Mouse (Mus musculus): ENCODE measurements at regions not wholly inside any gene's neighbourhood (a gene's known extent, or its start where the extent isn't known, plus 50 kb on each side); places are given as distances from the start of the nearest gene placed in this dataset.

- DNase-seq (ENCODE audit: low spot score) = no peak
Measured at GRCm38 (mm10) chr5:51072146-51072545, 495.4 kb downstream of the Ppargc1a start.

GRCm38 (mm10) chr5:51069668-51070067 lies 497.9 kb downstream of the Ppargc1a start:
- Histone ChIP-seq H3K4me3 (ENCODE audit: low read depth, low read length) (no peak overlapping the region), H3K4me1 (replicated peaks; ENCODE audit: control insufficient read depth, insufficient read depth) (no peaks in the 10 kb centered on the region), H3K27me3 (ENCODE audit: control insufficient read depth, insufficient read depth, low read length) (no peaks in the 10 kb centered on the region), H3K9ac (ENCODE audit: low read length) (no peak overlapping the region), H3K27ac (replicated peaks) (no peak overlapping the region), H3K9me3 (ENCODE audit: control insufficient read depth, low read length) (no peaks in the 10 kb centered on the region), H3K36me3 (ENCODE audit: control insufficient read depth, insufficient read depth, low read length) (no peaks in the 10 kb centered on the region), H3K4me2 (replicated peaks; ENCODE audit: low read depth) (no peak overlapping the region)
- DNase-seq (ENCODE audit: low spot score) = no peak
- WGBS = 41% methylated on average over 1 of the region's 1 CpGs
- no peak for TF ChIP-seq CTCF (IDR thresholded peaks at IDR 0.05; ENCODE audit: low read depth)
- no peak for TF ChIP-seq EP300 (optimal IDR thresholded peaks at IDR 0.05)
- no peak for ATAC-seq (ENCODE audit: low FRiP score, low TSS enrichment)

More at GRCm38 (mm10) chr5:51072146-51072545, 495.4 kb downstream of the Ppargc1a start:
- Histone ChIP-seq H3K36me3 (ENCODE audit: control insufficient read depth, insufficient read depth, low read length) (no peaks in the 10 kb centered on the region), H3K9ac (ENCODE audit: low read length) (no peak overlapping the region), H3K4me3 (ENCODE audit: low read depth, low read length) (no peak overlapping the region), H3K27me3 (ENCODE audit: control insufficient read depth, insufficient read depth, low read length) (no peaks in the 10 kb centered on the region), H3K4me2 (replicated peaks; ENCODE audit: low read depth) (no peak overlapping the region), H3K27ac (replicated peaks) (no peak overlapping the region), H3K4me1 (replicated peaks; ENCODE audit: control insufficient read depth, insufficient read depth) (no peaks in the 10 kb centered on the region), H3K9me3 (ENCODE audit: control insufficient read depth, low read length) (no peaks in the 10 kb centered on the region)
- TF ChIP-seq EP300 (optimal IDR thresholded peaks at IDR 0.05) (no peak), CTCF (IDR thresholded peaks at IDR 0.05; ENCODE audit: low read depth) (no peak)
- no peak for ATAC-seq (ENCODE audit: low FRiP score, low TSS enrichment)
- WGBS = 72% methylated on average over 2 of the region's 2 CpGs

GRCm38 (mm10) chr5:51045872-51046271 lies 521.7 kb downstream of the Ppargc1a start:
- H3K36me3 ChIP-seq (ENCODE audit: control insufficient read depth, insufficient read depth, low read length) = no peaks in the 10 kb centered on the region

DNA sequence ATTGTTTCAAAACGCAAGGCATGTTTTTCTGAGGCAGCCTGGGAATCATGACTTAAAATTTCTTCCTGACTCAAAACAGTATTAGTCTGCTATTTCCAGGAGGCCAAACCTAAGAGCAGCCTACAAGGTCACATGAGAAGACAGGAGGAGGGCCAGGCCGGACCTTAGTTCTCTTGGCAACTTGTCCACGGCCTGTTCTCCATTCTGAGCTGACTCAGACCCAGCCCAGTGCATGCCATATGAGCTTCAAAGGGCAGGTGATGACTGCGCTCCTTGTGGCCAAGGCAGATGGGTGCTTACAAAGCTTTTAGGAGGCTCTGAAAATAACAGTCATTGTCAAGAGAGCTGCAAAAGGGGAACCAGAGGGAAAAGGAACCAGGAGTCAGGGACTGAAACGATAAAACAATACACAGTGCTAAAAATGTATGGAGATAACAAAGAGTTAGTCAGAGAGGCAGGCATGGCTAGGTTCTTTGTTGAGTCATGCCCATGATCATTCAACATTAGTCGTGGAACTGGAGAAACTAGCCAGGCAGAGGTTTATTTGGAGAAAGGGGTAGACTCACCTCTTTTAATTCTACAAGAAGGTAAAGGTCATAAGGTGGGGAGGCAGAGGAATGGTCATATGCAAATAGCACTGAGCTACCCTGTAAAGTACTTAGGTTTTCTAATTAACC lies 525.8 kb downstream of the Ppargc1a start:
- 64% methylated on average over 6 of the region's 6 CpGs for WGBS
- Histone ChIP-seq H3K36me3 (ENCODE audit: control insufficient read depth, insufficient read depth, low read length) (no peaks in the 10 kb centered on the region), H3K9me3 (ENCODE audit: control insufficient read depth, low read length) (no peaks in the 10 kb centered on the region), H3K4me3 (ENCODE audit: low read depth, low read length) (no peak overlapping the region), H3K27me3 (ENCODE audit: control insufficient read depth, insufficient read depth, low read length) (no peaks in the 10 kb centered on the region), H3K4me1 (replicated peaks; ENCODE audit: control insufficient read depth, insufficient read depth) (no peaks in the 10 kb centered on the region; the same call in 1 of the 2 replicates), H3K9ac (ENCODE audit: low read length) (no peak overlapping the region), H3K27ac (replicated peaks) (no peak overlapping the region), H3K4me2 (replicated peaks; ENCODE audit: low read depth) (no peak overlapping the region)
- DNase-seq (ENCODE audit: low spot score) (no peak), ATAC-seq (ENCODE audit: low FRiP score, low TSS enrichment) (0 out of 2 replicates have a peak, but pooled peaks have one; percentile 49)
- TF ChIP-seq EP300 (optimal IDR thresholded peaks at IDR 0.05) (no peak), CTCF (IDR thresholded peaks at IDR 0.05; ENCODE audit: low read depth) (no peak)

More at GRCm38 (mm10) chr5:51045872-51046271, 521.7 kb downstream of the Ppargc1a start:
- H3K9me3 ChIP-seq (ENCODE audit: control insufficient read depth, low read length) = no peaks in the 10 kb centered on the region
- H3K4me2 ChIP-seq (replicated peaks; ENCODE audit: low read depth) = no peak overlapping the region
- no peaks in the 10 kb centered on the region; the same call in 1 of the 2 replicates for H3K4me1 ChIP-seq (replicated peaks; ENCODE audit: control insufficient read depth, insufficient read depth)
- DNase-seq (ENCODE audit: low spot score) (no peak), ATAC-seq (ENCODE audit: low FRiP score, low TSS enrichment) (no peak)
- H3K27ac ChIP-seq (replicated peaks) = no peak overlapping the region
- H3K4me3 ChIP-seq (ENCODE audit: low read depth, low read length) = no peak overlapping the region
- no peak overlapping the region for H3K9ac ChIP-seq (ENCODE audit: low read length)
- TF ChIP-seq CTCF (IDR thresholded peaks at IDR 0.05; ENCODE audit: low read depth) (no peak), EP300 (optimal IDR thresholded peaks at IDR 0.05) (no peak)
- H3K27me3 ChIP-seq (ENCODE audit: control insufficient read depth, insufficient read depth, low read length) = no peaks in the 10 kb centered on the region
- WGBS = 65% methylated on average over 2 of the region's 2 CpGs

- H3K4me3 ChIP-seq (ENCODE audit: low read depth, low read length) = no peak overlapping the region
- H3K4me1 ChIP-seq (replicated peaks; ENCODE audit: control insufficient read depth, insufficient read depth) = no peaks in the 10 kb centered on the region; the same call in 1 of the 2 replicates
- no peak overlapping the region for H3K4me2 ChIP-seq (replicated peaks; ENCODE audit: low read depth)
- H3K9ac ChIP-seq (ENCODE audit: low read length) = no peak overlapping the region
- DNase-seq (ENCODE audit: low spot score) = no peak
- no peak for TF ChIP-seq CTCF (IDR thresholded peaks at IDR 0.05; ENCODE audit: low read depth)
- no peak for TF ChIP-seq EP300 (optimal IDR thresholded peaks at IDR 0.05)
- 83% methylated on average over 6 of the region's 6 CpGs for WGBS
- no peaks in the 10 kb centered on the region for H3K36me3 ChIP-seq (ENCODE audit: control insufficient read depth, insufficient read depth, low read length)
- H3K27me3 ChIP-seq (ENCODE audit: control insufficient read depth, insufficient read depth, low read length) = no peaks in the 10 kb centered on the region
- no peaks in the 10 kb centered on the region for H3K9me3 ChIP-seq (ENCODE audit: control insufficient read depth, low read length)
- ATAC-seq (ENCODE audit: low FRiP score, low TSS enrichment) = no peak
- H3K27ac ChIP-seq (replicated peaks) = no peak overlapping the region
Measured at GRCm38 (mm10) chr5:51040926-51041325, 526.6 kb downstream of the Ppargc1a start.

DNA sequence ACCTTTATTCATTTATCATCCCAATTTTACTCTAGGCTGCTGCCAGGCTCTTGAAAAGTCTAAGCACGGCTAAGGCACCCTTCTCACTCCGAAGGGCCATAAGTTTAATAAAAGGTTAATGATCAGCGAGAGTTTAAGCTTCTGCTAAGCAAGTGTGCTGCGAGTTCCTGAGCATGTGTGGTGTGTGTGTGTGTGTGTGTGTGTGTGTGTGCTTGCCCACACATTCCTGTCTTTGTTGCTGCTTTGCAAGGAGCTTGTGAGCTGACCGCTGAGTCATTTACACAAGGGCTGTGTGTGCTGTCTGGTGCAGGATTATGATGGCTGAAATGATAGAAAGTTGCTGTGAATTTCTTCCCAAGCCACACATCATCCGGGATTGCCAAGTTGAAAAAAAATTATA lies 527.1 kb downstream of the Ppargc1a start:
- no peak overlapping the region for H3K4me2 ChIP-seq (replicated peaks; ENCODE audit: low read depth)
- H3K9me3 ChIP-seq (ENCODE audit: control insufficient read depth, low read length) = no peaks in the 10 kb centered on the region
- H3K36me3 ChIP-seq (ENCODE audit: control insufficient read depth, insufficient read depth, low read length) = no peaks in the 10 kb centered on the region
- H3K27me3 ChIP-seq (ENCODE audit: control insufficient read depth, insufficient read depth, low read length) = no peaks in the 10 kb centered on the region
- no peak overlapping the region for H3K4me3 ChIP-seq (ENCODE audit: low read depth, low read length)
- ATAC-seq (ENCODE audit: low FRiP score, low TSS enrichment) (no peak), DNase-seq (ENCODE audit: low spot score) (peak; percentile 24)
- TF ChIP-seq EP300 (optimal IDR thresholded peaks at IDR 0.05) = no peak
- no peak for TF ChIP-seq CTCF (IDR thresholded peaks at IDR 0.05; ENCODE audit: low read depth)
- 46% methylated on average over 6 of the region's 6 CpGs for WGBS
- H3K4me1 ChIP-seq (replicated peaks; ENCODE audit: control insufficient read depth, insufficient read depth) = no peaks in the 10 kb centered on the region; the same call in 1 of the 2 replicates
- no peak overlapping the region for H3K9ac ChIP-seq (ENCODE audit: low read length)
- no peak overlapping the region for H3K27ac ChIP-seq (replicated peaks)

Measured in stomach, postnatal 0 days (tissue).